Mouse (Mus musculus) neural tube, embryonic 11.5 days (tissue): ENCODE data around the gene Heg1. TPM values are rescaled to one million over a fixed set of nuclear protein-coding genes. Genes with fewer than 3 reads are reported as not detected.

Experiments
- ATAC-seq: fragments of 200-750 bp; cut with Nextera tagmentation; 2 replicates; pipeline ENCODE4 v1.8.0; 2017; ENCODE audit warnings: moderate number of reproducible peaks, mild to moderate bottlenecking, moderate TSS enrichment, moderate library complexity; ENCODE audit not compliant: insufficient read depth, low FRiP score, low TSS enrichment
- DNase-seq: peaks from one replicate; pipeline ENCODE4 v3.0.0-alpha.2; 2015; ENCODE audit warnings: low spot score
- H3K27ac ChIP-seq: fragments of 300-500 bp; sonication (generic); 2 replicates; pipeline ENCODE4 v1.5.1; 2014; ENCODE audit warnings: low read depth, mild to moderate bottlenecking, low read length
- H3K27me3 ChIP-seq: fragments of 300-500 bp; sonication (generic); 2 replicates; pipeline ENCODE4 v1.6.1; 2014; ENCODE audit warnings: mild to moderate bottlenecking, low read length, mixed read lengths; ENCODE audit not compliant: control insufficient read depth, insufficient read depth
- H3K36me3 ChIP-seq: fragments of 300-500 bp; sonication (generic); 2 replicates; pipeline ENCODE4 v1.6.1; 2014; ENCODE audit warnings: mild to moderate bottlenecking, low read length, moderate library complexity, mixed read lengths; ENCODE audit not compliant: control insufficient read depth, insufficient read depth
- H3K4me1 ChIP-seq: fragments of 300-500 bp; sonication (generic); 2 replicates; pipeline ENCODE4 v1.6.1; 2014; ENCODE audit warnings: low read length, mixed read lengths; ENCODE audit not compliant: control insufficient read depth, insufficient read depth
- H3K4me2 ChIP-seq: fragments of 300-500 bp; sonication (generic); 2 replicates; pipeline ENCODE4 v1.6.1; 2014; ENCODE audit warnings: low read depth, mild to moderate bottlenecking, moderate library complexity
- H3K4me3 ChIP-seq: fragments of 300-500 bp; sonication (generic); 2 replicates; pipeline ENCODE4 v1.5.1; 2014; ENCODE audit warnings: low read depth, low read length
- H3K9ac ChIP-seq: fragments of 300-500 bp; sonication (generic); 2 replicates; pipeline ENCODE4 v1.6.1; 2014; ENCODE audit warnings: mild to moderate bottlenecking, low read length
- H3K9me3 ChIP-seq: fragments of 300-500 bp; sonication (generic); 2 replicates; pipeline ENCODE4 v1.6.1; 2016; ENCODE audit warnings: low read length; ENCODE audit not compliant: control insufficient read depth
- WGBS: fragments of 180-500 bp; shearing (Covaris S2); extraction: QIAGEN DNeasy Blood & Tissue Kit; methylation state at CpG from one replicate; pipeline ENCODE4 v1.1.7; 2014; 5-methylcytosine and 5-hydroxymethylcytosine counted together
- polyA plus RNA-seq: library from polyadenylated mRNA; unstranded; fragments of >200 nt; fragmentation: Nextera tagmentation; extraction: Ambion mirVana; gene quantifications from 2 replicates; pipeline ENCODE4 v1.2.1, GENCODE M21; 2014

Heg1 gene
- polyA plus RNA-seq, 1 experiment from 2014 or later: 21.9 TPM

GRCm38 (mm10) chr16:33747994-33748393, 63.8 kb downstream of the Heg1 start:
- no peaks in the 10 kb centered on the region for H3K27me3 ChIP-seq
- H3K4me1 ChIP-seq: no peaks in the 10 kb centered on the region
- H3K4me3 ChIP-seq: no peak overlapping the region
- 0 out of 2 replicates have a peak, but pooled peaks cover 2% of the 10 kb centered on the region for H3K36me3 ChIP-seq
- H3K27ac ChIP-seq: no peak overlapping the region
- H3K4me2 ChIP-seq: no peak overlapping the region
- H3K9ac ChIP-seq: no peak overlapping the region
- no peaks in the 10 kb centered on the region for H3K9me3 ChIP-seq
- DNase-seq (no peak), ATAC-seq (no peak)
- WGBS: 96% methylated on average over 2 of the region's 2 CpGs

DNA sequence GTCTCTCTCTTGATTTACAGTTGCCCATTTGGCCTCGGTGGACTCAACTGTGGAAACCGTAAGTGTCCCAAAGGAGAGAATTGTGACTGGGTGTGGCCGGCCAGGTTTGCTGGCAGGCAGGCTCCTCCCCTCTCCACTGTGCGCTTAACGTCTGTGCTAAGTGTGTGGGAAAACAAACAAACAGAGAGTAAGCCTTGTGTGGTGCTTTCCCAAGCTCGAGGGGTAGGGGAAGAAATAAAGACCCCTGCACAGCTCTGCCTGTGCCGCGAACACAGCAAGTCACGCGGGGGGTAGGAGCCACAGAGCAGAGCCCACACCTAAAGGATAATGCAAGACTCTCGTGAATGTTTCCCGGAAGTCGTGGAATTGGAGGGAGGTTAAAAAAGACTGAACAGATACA, 67.0 kb downstream of the Heg1 start:
- WGBS: 41% methylated on average over 13 of the region's 13 CpGs
- Histone ChIP-seq H3K4me3 (no peak overlapping the region), H3K36me3 (0 out of 2 replicates have a peak, but pooled peaks cover 2% of the 10 kb centered on the region), H3K4me2 (no peak overlapping the region), H3K4me1 (no peaks in the 10 kb centered on the region), H3K9ac (no peak overlapping the region), H3K27me3 (no peaks in the 10 kb centered on the region), H3K9me3 (no peaks in the 10 kb centered on the region), H3K27ac (no peak overlapping the region)
- ATAC-seq (no peak), DNase-seq (no peak)

GRCm38 (mm10) chr16:33751590-33751989, 67.4 kb downstream of the Heg1 start:
- Histone ChIP-seq H3K9ac (no peak overlapping the region), H3K27me3 (no peaks in the 10 kb centered on the region), H3K9me3 (no peaks in the 10 kb centered on the region), H3K4me3 (no peak overlapping the region), H3K36me3 (0 out of 2 replicates have a peak, but pooled peaks cover 2% of the 10 kb centered on the region), H3K4me1 (no peaks in the 10 kb centered on the region), H3K4me2 (no peak overlapping the region), H3K27ac (no peak overlapping the region)
- no peak for ATAC-seq
- no peak for DNase-seq
- WGBS: 67% methylated on average over 12 of the region's 12 CpGs

DNA sequence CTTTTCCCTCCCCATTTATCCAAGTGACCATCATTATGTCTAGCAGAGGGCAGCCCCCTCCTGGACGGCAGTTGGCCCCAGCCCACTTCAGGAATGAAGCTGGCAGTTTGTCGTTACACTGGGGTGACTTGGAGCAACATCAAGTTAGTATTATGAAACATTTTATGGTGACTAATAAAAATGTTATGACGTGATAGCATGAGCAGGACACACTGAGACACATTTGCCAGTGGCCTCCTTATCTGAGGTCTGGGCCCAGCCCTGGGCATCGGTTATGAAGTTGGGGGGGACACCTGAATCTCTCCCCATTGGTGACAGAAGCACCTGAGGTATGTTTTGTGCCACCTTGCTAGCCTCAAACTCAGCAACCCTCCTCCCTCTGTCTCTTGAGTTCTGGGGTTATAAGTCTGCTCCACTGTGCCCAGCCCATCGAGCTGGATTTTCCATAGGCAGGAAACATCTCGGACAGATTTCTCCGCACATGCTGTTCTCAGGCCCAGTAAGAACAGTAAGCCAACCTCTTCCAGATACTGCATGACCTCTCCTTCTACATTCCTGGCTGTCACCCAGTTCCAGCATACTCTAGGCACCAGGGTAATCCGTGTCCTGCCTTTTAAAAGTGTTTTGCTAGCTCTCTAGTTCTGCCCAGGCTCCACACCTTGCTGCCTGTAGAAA, 68.9 kb downstream of the Heg1 start:
- H3K4me3 ChIP-seq: no peak overlapping the region
- DNase-seq: no peak
- H3K9me3 ChIP-seq: no peaks in the 10 kb centered on the region
- no peak overlapping the region for H3K27ac ChIP-seq
- H3K4me2 ChIP-seq: no peak overlapping the region
- no peak overlapping the region for H3K9ac ChIP-seq
- WGBS: 86% methylated on average over 8 of the region's 8 CpGs
- H3K36me3 ChIP-seq: peaks cover 2% of the 10 kb centered on the region; the same call in 1 of the 2 replicates
- H3K4me1 ChIP-seq: no peaks in the 10 kb centered on the region
- no peaks in the 10 kb centered on the region for H3K27me3 ChIP-seq
- no peak for ATAC-seq

- peaks cover 4% of the 10 kb centered on the region; the same call in 1 of the 2 replicates for H3K36me3 ChIP-seq
- ATAC-seq (no peak), DNase-seq (no peak)
- H3K27me3 ChIP-seq: no peaks in the 10 kb centered on the region
- no peak overlapping the region for H3K27ac ChIP-seq
- H3K4me3 ChIP-seq: no peak overlapping the region
- H3K9me3 ChIP-seq: no peaks in the 10 kb centered on the region
- H3K4me2 ChIP-seq: no peak overlapping the region
- H3K4me1 ChIP-seq: no peaks in the 10 kb centered on the region
- 86% methylated on average over 8 of the region's 8 CpGs for WGBS
- no peak overlapping the region for H3K9ac ChIP-seq
These were observed 71.1 kb downstream of the Heg1 start for GRCm38 (mm10) chr16:33755293-33755692.

- Histone ChIP-seq H3K4me2 (no peak overlapping the region), H3K36me3 (peaks cover 4% of the 10 kb centered on the region; the same call in 1 of the 2 replicates), H3K9me3 (no peaks in the 10 kb centered on the region), H3K4me3 (no peak overlapping the region), H3K4me1 (no peaks in the 10 kb centered on the region), H3K27me3 (no peaks in the 10 kb centered on the region), H3K9ac (no peak overlapping the region), H3K27ac (no peak overlapping the region)
- WGBS: 75% methylated on average over 16 of the region's 16 CpGs
- ATAC-seq: no peak
- DNase-seq: no peak
These were observed 71.8 kb downstream of the Heg1 start for GRCm38 (mm10) chr16:33755961-33756360.

DNA sequence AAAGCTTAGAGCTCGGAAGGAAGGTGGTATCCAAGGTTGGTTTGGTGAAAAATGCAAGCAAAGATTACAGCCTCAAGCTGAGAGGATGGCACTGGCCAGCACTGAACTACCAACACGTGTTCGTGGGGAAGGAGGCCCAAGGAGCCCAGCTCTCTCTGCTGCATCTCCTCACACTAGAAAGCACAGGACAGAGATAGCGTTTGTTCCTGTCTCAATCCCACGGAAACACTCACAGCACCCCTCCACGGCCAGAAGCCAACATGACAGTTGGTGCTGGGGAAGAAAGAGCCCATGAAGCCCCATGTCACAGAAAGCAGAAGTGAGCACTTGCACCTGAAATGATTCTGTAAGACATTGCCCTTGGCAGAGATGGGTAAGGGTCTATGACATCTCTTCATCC, 72.2 kb downstream of the Heg1 start:
- Histone ChIP-seq H3K4me1 (no peaks in the 10 kb centered on the region), H3K27me3 (no peaks in the 10 kb centered on the region), H3K4me3 (no peak overlapping the region), H3K4me2 (no peak overlapping the region), H3K36me3 (peaks cover 4% of the 10 kb centered on the region; the same call in 1 of the 2 replicates), H3K9ac (no peak overlapping the region), H3K9me3 (no peaks in the 10 kb centered on the region), H3K27ac (no peak overlapping the region)
- no peak for ATAC-seq
- 70% methylated on average over 6 of the region's 6 CpGs for WGBS
- DNase-seq: no peak

DNA sequence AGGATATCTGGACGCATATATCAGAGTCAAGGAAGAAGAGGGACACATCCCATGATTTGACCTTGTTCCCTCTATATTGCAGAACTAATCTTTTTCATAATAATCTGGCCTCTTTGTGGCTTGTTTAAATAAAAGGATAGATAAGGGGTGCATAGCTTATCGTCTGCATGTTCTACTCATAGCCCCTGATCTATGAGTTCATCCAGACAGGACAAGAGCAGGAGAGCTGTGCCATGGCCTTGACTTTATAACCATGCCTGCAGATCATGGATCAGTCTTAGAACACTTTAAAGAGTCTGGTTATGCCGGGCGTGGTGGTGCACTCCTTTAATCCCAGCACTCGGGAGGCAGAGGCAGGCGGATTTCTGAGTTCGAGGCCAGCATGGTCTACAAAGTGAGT, 75.0 kb downstream of the Heg1 start:
- DNase-seq: no peak
- Histone ChIP-seq H3K4me1 (peaks cover 1% of the 10 kb centered on the region; the same call in 1 of the 2 replicates), H3K9me3 (no peaks in the 10 kb centered on the region), H3K27me3 (no peaks in the 10 kb centered on the region), H3K36me3 (peaks cover 3% of the 10 kb centered on the region; the same call in 1 of the 2 replicates), H3K27ac (no peak overlapping the region), H3K9ac (no peak overlapping the region), H3K4me3 (no peak overlapping the region), H3K4me2 (no peak overlapping the region)
- no peak for ATAC-seq
- 94% methylated on average over 7 of the region's 7 CpGs for WGBS

- Histone ChIP-seq H3K27me3 (no peaks in the 10 kb centered on the region), H3K36me3 (peaks cover 3% of the 10 kb centered on the region; the same call in 1 of the 2 replicates), H3K4me2 (no peak overlapping the region), H3K27ac (no peak overlapping the region), H3K4me3 (no peak overlapping the region), H3K9ac (no peak overlapping the region), H3K4me1 (peaks cover 3% of the 10 kb centered on the region; the same call in 1 of the 2 replicates), H3K9me3 (no peaks in the 10 kb centered on the region)
- no peak for DNase-seq
- no peak for ATAC-seq
- WGBS: 39% methylated on average over 5 of the region's 5 CpGs
These were observed 76.4 kb downstream of the Heg1 start for GRCm38 (mm10) chr16:33760542-33760941.
